Mouse (Mus musculus) embryonic stem cell, embryonic (primary cell): ENCODE measurements around the gene Cpt1a.

Experiments used
- CTCF ChIA-PET, 4 experiments: fragments of 300-600 bp in 2 of 4; fragments of 350-600 bp in 2 of 4; sonication (Branson Sonifier 250); formaldehyde crosslinking; loops; one replicate each; lab custom pipeline; 2022; ENCODE audit warnings: inconsistent platforms in 2 of 4; lab: Charles Lee
- POLR2A ChIA-PET, 4 experiments: fragments of 300-600 bp in 2 of 4; fragments of 350-600 bp in 2 of 4; sonication (Branson Sonifier 250); formaldehyde crosslinking; loops; one replicate each; lab custom pipeline; 2022; ENCODE audit warnings: antibody characterized with exemption in 4 of 4, inconsistent platforms in 1 of 4; lab: Charles Lee

The Cpt1a gene

GRCm38 (mm10) chr19:3322261-3322969 is at the start of gene Cpt1a:
Gene Cpt1a (plus strand): TSS chr19:3322334.
- ChIA-PET POLR2A (interaction anchor here (0.5 to 2.9 kb wide), 68 partner anchors 9 to 724 kb away, joined by 3 to 20 read pairs (median 3); partner anchors contain the start of genes Tesmin (in 3 of the 4), 1810055G02Rik (in 2 of the 4), Ighmbp2 (in 2 of the 4) and Mrpl21 (in 2 of the 4)), CTCF (interaction anchor here (0.7 to 3.6 kb wide), 21 partner anchors 9 to 399 kb away, joined by 3 to 36 read pairs (median 5); no protein-coding TSS in a partner anchor)

DNA sequence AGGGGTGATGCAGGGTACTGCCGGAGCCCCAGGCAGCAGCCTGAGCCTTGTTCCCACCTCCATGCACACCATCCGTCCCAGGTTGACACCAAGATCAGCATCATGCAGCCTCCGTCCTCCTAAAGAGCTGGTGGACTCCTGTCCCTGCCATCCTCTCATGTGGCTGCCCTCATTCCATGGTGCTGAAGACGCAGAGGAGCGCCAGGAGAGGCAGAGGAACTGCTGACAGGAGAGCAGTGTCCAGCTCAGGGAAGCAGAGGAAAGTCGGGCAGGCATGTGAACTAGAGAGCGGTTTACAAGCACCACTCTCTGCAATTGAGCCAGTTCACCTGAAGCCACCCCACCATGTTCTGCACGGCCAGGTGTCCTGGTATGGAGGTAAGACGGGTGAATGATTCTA is 48.8 kb upstream of the Cpt1a start:
- ChIA-PET CTCF (interaction anchor here in 1 of 4 experiments (0.6 kb wide), 1 partner anchor 357 kb away, joined by 3 read pairs; no protein-coding TSS in a partner anchor), POLR2A (interaction anchor here in 1 of 4 experiments (1.6 to 2.3 kb wide), 3 partner anchors 10 to 49 kb away, joined by 3 to 9 read pairs (median 4); partner anchors contain the start of genes Cpt1a, Ighmbp2 and Mrpl21)

DNA sequence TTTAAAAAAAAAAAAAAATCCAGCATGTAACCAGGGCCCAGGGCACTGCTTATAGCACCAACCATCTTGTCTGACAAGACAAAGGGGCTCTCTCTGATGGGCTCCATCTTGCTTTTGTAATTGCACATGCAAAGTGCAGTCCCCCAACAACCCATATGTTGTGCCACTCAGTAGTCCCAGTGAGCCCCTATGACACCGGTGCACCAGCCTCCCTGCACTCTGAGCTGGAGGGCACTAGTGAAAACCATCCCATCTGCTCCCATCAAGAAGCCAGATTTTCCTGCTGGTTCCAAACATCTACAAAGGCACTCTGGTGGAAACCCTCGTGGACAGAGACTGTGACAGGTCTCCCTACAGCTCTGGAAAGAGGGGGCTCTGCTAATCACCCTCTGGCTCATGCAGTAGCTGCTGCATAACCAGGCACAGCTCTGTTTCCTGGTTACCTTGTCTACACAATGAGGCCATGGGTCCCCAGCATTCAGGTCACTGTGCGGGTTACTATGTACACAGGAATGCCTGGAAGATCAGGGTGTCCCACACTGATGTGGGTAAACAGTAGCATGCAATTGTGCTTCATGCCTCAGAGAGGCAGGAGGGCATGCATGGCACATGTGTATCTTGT is 46.3 kb upstream of the Cpt1a start:
- ChIA-PET CTCF (interaction anchor here in 3 of 4 experiments (0.7 to 1.0 kb wide), 3 partner anchors 37 to 175 kb away, joined by 3 to 5 read pairs (median 3); no protein-coding TSS in a partner anchor), POLR2A (interaction anchor here (0.6 to 2.9 kb wide), 11 partner anchors 8 to 424 kb away, joined by 3 to 8 read pairs (median 4); no protein-coding TSS in a partner anchor)

DNA sequence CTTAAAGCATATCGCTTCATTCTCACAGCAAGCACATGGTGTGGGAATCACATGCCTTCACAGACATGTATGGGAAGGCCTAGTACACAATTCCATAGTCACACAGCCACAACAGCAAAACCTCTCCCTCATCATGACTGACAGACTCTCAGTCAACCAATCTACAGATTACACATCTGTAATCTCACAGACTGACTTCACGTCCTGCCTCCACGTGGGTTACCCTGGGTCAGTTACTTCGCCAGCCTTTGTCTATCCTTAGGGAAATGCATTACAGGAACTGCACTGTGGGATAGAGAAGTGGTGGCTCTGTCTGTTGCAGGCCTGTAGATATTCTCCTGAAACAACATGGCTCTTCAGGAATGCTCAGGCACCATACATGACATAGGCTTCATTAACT is 40.2 kb upstream of the Cpt1a start:
- ChIA-PET POLR2A (interaction anchor here in 2 of 4 experiments (0.9 to 3.0 kb wide), 11 partner anchors 9 to 169 kb away, joined by 3 to 19 read pairs (median 5); partner anchors contain the start of gene Cpt1a (in 1 of the 2)), CTCF (no interaction called here)

GRCm38 (mm10) chr19:3282572-3283467 is 39.3 kb upstream of the Cpt1a start, which contains the start of the genes Mrpl21 and Ighmbp2:
Gene Mrpl21 (plus strand): TSS chr19:3282901.
Gene Ighmbp2 (minus strand): TSS chr19:3283017.
- CTCF ChIA-PET: interaction anchor here in 3 of 4 experiments (0.5 to 1.3 kb wide), 3 partner anchors 9 to 517 kb away, joined by 3 to 4 read pairs (median 3); no protein-coding TSS in a partner anchor
- POLR2A ChIA-PET: interaction anchor here in 2 of 4 experiments (0.5 to 3.0 kb wide), 21 partner anchors 9 to 197 kb away, joined by 3 to 19 read pairs (median 4); partner anchors contain the start of gene Cpt1a (in 1 of the 2)

GRCm38 (mm10) chr19:3289006-3289405 is 33.1 kb upstream of the Cpt1a start:
- POLR2A ChIA-PET: interaction anchor here in 3 of 4 experiments (0.6 to 2.5 kb wide), 6 partner anchors 8 to 162 kb away, joined by 3 to 11 read pairs (median 4); no protein-coding TSS in a partner anchor
- CTCF ChIA-PET: interaction anchor here in 2 of 4 experiments (0.6 to 1.9 kb wide), 3 partner anchors 8 to 148 kb away, joined by 3 to 4 read pairs (median 3); no protein-coding TSS in a partner anchor

- ChIA-PET CTCF (interaction anchor here (0.5 to 2.6 kb wide), 43 partner anchors 8 to 644 kb away, joined by 3 to 25 read pairs (median 4); partner anchors contain the start of genes Cpt1a (in 2 of the 4), Ighmbp2 (in 1 of the 4) and Mrpl21 (in 1 of the 4)), POLR2A (interaction anchor here in 3 of 4 experiments (0.6 to 2.0 kb wide), 14 partner anchors 9 to 416 kb away, joined by 3 to 8 read pairs (median 4); partner anchors contain the start of genes Cpt1a (in 2 of the 3), 1810055G02Rik (in 1 of the 3), Ighmbp2 (in 1 of the 3) and Mrpl21 (in 1 of the 3))
These were observed 30.1 kb upstream of the Cpt1a start for GRCm38 (mm10) chr19:3292028-3292427.

DNA sequence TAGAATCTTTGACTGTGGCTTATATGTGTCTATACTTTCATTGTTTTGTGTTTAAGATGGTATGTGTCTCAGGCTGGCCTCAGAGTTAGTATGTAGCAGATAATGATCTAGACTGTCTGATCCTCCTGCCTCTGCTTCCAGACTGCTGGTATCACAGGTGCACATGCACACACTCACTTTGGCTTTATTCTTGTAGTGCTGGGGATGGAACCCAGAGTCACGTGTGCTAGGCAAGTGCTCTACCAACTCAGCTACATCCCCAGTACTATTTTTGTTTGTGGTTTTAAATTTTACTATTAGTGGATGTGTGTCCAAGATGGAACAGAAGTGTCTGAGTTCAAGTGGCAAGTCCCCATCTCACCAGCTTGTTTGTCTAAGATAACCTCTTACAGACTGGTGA is 29.1 kb upstream of the Cpt1a start:
- ChIA-PET CTCF (interaction anchor here in 3 of 4 experiments (1.4 to 2.6 kb wide), 4 partner anchors 10 to 145 kb away, joined by 3 to 25 read pairs (median 5); partner anchors contain the start of genes Ighmbp2 (in 1 of the 3) and Mrpl21 (in 1 of the 3)), POLR2A (interaction anchor here in 3 of 4 experiments (1.3 to 2.0 kb wide), 5 partner anchors 9 to 33 kb away, joined by 3 to 5 read pairs (median 4); partner anchors contain the start of gene Cpt1a (in 2 of the 3))

DNA sequence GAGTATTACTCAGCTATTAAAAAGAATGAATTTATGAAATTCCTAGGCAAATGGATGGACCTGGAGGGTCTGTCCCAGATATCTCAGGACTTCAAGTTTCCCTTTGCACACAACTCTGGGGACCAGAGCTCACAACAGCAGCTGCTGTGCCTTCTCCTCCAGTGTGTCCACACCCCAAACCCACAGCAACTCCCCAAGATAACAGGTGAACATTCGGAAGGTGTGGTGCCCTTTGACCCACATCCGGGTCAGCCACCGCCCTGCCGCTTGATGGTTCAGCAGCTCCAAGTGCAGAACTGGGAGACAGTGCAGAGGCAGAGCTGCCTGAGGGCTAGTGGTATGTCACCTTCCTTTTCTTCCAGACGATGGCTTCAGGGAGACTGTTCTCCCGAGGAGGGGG is 26.9 kb upstream of the Cpt1a start:
- ChIA-PET POLR2A (interaction anchor here in 2 of 4 experiments (0.6 to 2.4 kb wide), 10 partner anchors 8 to 237 kb away, joined by 3 to 11 read pairs (median 4); partner anchors contain the start of genes Cpt1a (in 1 of the 2), Ighmbp2 (in 1 of the 2) and Mrpl21 (in 1 of the 2)), CTCF (interaction anchor here in 1 of 4 experiments (1.0 kb wide), 1 partner anchor 53 kb away, joined by 3 read pairs; no protein-coding TSS in a partner anchor)

- CTCF ChIA-PET: interaction anchor here in 2 of 4 experiments (0.6 to 1.1 kb wide), 4 partner anchors 8 to 154 kb away, joined by 3 to 6 read pairs (median 4); no protein-coding TSS in a partner anchor
- POLR2A ChIA-PET: interaction anchor here in 3 of 4 experiments (0.7 to 1.6 kb wide), 7 partner anchors 10 to 150 kb away, joined by 3 to 6 read pairs (median 3); no protein-coding TSS in a partner anchor
These were observed 25.1 kb upstream of the Cpt1a start for GRCm38 (mm10) chr19:3297034-3297433.

DNA sequence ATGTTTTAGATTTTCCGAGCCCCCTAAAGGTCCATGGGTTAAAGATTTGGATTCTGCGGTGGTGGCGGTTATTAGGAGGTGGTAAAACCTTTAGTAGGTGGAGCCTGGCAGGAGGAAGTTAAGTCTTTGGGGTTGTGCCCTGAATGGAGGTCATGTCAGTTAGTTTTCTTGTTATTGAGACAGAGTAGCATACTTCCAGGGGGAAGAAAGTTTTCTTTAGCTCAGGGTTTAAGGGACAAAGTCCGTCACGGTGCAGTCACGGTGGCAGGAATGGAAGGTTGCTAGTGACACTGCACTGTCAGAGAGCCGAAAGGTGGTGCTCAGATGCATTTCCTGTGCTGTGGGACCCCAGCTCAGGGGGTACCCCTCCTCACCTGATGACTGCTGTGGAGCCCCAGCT is 24.4 kb upstream of the Cpt1a start:
- POLR2A ChIA-PET: interaction anchor here in 3 of 4 experiments (0.8 to 1.6 kb wide), 4 partner anchors 9 to 13 kb away, joined by 3 read pairs; no protein-coding TSS in a partner anchor
- CTCF ChIA-PET: interaction anchor here in 2 of 4 experiments (0.7 to 1.1 kb wide), 3 partner anchors 9 to 153 kb away, joined by 3 to 6 read pairs (median 4); no protein-coding TSS in a partner anchor

DNA sequence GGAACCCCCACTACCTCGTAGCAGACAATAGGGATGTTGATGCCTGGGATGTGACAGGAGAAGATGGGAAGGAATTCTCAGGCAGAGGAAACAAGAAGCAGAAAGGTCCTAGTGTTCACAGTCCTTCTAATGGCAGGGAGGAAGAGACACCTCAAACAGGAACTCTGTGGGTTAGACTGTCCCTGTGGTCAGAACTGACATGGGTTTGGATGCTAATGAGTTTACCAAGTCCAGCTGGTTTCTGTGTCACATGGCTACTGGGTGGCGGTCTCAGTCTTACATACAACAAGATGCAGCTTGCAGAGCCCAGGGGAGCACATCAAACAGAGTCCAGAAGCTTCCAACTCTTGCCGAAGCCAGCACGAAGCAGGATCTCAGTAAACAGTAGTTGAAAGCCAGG is 18.1 kb upstream of the Cpt1a start:
- POLR2A ChIA-PET: interaction anchor here in 1 of 4 experiments (0.8 kb wide), 1 partner anchor 19 kb away, joined by 3 read pairs; no protein-coding TSS in a partner anchor
- CTCF ChIA-PET: interaction anchor here in 1 of 4 experiments (1.4 kb wide), 1 partner anchor 12 kb away, joined by 5 read pairs; no protein-coding TSS in a partner anchor

DNA sequence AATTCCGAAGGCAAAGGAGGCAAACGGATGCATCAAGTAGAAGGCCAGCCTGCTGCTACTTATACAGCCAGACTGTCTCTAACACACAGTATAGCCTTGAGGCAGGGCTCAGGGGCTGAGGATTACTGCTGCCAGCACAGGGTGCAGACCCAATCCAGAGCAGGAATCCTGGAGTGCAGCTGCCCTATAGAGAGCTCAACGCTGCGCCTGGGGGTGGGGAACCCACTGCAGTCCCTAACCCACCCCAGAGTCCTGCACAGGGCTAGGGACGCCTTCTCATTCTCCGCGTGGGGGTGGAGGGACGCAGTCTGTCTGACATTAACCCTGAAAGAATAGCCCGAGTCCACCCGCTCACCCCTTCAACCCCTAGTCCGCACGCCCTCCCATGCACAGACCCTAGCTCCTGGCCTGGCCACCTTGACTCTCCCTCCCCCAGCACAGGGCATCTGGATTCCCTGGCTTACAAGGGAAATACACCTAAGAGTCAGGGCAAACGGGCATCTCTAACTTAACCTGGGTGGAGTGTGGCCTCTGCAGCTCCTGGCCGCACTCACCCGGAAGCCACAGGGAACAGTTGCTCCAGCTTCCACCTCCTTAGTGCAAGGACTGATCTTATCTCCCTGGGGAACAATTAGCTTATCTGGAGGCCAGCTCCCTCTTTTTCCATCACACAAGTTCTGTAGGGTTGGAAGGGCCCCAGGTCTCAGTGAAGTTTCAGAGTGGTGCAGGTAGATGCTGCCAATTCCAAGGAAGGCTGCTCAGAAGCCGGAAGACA is 14.8 kb upstream of the Cpt1a start:
- ChIA-PET CTCF (interaction anchor here in 3 of 4 experiments (0.5 to 1.8 kb wide), 8 partner anchors 13 to 130 kb away, joined by 3 to 6 read pairs (median 4); partner anchors contain the start of gene Tesmin (in 1 of the 3)), POLR2A (interaction anchor here (0.7 to 2.6 kb wide), 19 partner anchors 8 to 412 kb away, joined by 3 to 11 read pairs (median 3); partner anchors contain the start of genes Ighmbp2 (in 1 of the 4) and Mrpl21 (in 1 of the 4))

DNA sequence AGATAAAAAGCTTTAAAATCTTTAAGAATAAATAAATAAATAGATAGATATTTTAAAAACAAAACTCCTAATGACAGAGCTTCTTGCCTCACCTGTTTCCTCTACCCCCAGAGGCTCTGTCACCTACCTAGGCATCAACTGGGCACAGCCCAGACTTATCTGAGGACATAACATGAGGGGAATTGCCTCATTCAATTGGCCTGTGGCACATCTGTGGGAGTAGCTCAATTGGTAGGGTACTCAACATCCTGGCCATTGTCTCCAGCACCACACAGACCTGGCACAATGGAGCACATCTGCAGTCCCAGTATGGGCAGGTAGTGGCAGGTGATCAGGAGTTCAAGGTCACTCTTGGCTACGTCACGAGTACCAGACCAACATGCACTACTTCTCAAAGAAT is 2.8 kb upstream of the Cpt1a start:
- ChIA-PET CTCF (interaction anchor here in 3 of 4 experiments (0.5 to 0.8 kb wide), 3 partner anchors 12 to 128 kb away, joined by 3 to 5 read pairs (median 3); no protein-coding TSS in a partner anchor), POLR2A (interaction anchor here in 2 of 4 experiments (0.5 to 1.2 kb wide), 5 partner anchors 11 to 257 kb away, joined by 3 to 4 read pairs (median 3); partner anchors contain the start of gene Ppp6r3 (in 1 of the 2))

GRCm38 (mm10) chr19:3320086-3320485 is 2.0 kb upstream of the Cpt1a start:
- ChIA-PET POLR2A (interaction anchor here in 3 of 4 experiments (0.6 to 1.6 kb wide), 4 partner anchors 13 to 399 kb away, joined by 3 read pairs; no protein-coding TSS in a partner anchor), CTCF (interaction anchor here in 3 of 4 experiments (1.0 to 3.6 kb wide), 11 partner anchors 14 to 304 kb away, joined by 3 to 36 read pairs (median 6); no protein-coding TSS in a partner anchor)
